Mouse (Mus musculus): ENCODE results near the gene Zfp704.

Zfp704 gene

DNA sequence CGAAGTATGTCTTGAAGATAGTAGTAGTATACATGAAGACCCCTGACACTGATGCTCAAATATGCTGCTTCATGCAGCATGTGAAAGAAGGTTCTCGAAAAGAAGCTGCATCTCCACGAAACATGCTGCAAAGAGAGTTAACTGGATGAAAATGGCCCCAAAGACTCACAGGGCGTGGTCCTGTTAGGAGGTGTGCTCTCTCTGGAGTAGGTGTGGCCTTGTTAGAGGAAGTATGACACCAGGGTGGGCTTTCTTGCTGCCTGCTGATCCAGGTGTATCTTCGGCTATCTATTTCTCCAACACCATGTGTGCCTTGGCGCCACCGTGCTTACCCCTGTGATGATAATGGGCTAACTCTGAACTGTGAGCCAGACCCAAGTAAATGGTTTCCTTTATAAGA, 90.9 kb downstream of the Zfp704 start:
- no peak for DNase-seq (ENCODE audit: low spot score in 2 of 2)

DNA sequence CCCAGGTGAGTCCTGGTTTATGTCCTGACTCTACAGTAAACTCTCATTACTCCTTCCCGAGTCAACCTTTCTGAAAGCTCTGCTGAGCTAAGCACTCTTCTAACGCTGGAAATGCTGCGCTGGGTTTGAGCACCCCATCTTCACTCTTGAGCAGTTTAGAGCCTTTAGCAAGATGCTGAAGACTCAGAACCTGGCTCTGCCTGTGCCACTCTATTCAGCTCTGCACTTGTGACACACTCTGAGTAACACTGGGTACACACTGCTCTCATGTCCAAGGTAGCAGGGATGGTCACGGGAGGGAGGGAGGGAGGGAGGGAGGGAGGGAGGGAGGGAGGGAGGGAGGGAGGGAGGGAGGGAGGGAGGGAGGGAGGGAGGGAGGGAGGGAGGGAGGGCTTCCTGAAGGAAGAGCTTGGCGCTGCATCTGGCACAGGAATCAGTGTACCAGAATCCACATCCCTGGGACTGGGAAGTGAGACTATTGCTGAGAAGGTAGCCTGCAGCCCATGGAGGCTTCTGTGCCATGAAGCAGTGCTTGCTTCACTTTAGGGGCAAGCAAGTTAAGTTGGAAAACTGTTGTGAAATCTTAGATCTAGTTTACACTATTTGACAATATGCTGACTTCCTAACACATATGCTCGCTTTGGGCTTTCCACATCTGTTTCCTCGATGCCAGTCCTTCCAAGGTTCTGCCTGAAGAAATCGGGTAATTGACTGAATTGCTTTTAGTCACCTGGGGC, 93.6 kb downstream of the Zfp704 start:
- no peak for DNase-seq (ENCODE audit: low spot score in 2 of 2)

DNA sequence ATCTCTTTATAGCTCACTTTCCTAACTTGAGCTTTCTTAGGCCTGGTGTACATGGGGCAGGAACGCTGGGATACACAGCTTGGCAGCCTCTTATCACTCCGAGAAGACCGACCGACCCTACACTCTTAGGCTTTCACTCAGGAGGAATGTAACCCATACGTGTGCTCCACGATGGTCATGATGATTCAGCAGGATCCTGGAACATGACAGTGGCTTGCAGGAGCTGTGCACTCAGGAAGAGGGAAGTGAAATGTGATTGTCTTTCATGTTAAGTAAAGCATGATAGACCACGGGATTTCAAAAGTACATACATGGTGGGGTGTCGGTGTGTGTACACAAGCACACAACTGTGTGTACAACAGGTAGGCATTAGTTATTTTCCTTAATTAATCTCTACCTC, 94.4 kb downstream of the Zfp704 start:
- no peak for DNase-seq (ENCODE audit: low spot score in 2 of 2)

DNA sequence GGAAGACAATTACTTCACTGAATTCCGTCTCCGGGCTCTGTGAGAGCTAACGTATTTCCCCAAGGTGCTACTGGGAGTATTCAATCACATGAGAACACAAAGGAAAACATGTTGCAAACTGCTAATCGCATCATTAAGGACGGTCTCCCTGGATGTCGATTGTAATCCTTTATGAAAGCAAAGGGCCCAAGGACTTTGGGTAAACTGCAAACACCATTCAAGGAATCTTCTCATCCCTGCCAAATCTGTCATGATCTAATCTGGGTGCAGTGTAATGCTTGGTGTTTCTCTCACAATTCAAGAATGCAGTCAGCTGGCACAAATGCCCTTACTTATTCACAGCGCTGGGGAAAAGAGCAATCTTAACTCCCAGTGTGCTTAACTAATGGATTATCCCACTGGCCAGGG, 96.2 kb downstream of the Zfp704 start:
- DNase-seq (ENCODE audit: low spot score in 2 of 2), result no peak

DNA sequence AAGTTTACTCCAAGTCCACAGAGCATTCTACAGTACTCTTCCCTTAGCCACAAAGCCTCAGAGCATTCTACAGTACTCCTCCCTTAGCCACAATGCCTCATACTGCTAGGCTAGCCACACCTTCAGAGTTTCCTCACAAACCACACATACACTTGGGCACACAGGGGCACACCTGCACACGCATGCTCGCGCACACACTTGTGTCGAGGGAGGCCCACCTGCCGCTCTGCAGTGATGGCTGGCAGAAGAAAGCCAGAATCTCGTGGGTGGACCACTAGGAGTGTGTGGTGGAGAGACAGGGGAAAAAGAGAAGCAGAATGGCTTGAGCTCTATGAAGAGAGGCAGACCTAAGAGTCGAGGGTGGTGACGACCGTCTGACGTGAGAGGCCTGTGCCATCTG, 97.7 kb downstream of the Zfp704 start:
- DNase-seq (ENCODE audit: low spot score in 2 of 2), result no peak

DNA sequence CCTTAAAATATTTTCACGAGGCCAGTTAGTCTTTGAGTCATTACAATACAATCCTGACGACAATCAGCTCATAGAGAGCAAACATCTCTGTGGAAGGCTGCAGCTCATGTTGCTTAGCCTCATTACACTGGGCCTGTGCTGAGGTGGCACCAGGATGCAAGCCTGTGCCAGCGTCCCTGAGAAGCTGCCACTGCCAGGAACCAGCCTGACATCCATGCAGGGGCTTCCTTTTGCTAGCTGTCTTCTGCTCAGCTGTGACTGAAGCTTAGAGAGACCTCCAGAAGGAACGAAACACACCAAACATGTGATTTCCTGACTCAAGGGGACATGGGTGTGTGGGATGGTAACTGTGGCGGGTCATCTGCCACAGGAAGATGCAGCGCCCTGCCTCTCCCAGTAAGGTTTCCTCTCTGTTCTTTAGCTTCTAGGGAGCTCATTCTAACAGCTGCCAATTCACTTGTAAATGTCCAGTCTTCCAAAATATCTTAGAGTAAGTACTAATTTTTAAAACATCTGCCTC, 104.1 kb downstream of the Zfp704 start:
- DNase-seq (ENCODE audit: low spot score in 2 of 2), result no peak

DNA sequence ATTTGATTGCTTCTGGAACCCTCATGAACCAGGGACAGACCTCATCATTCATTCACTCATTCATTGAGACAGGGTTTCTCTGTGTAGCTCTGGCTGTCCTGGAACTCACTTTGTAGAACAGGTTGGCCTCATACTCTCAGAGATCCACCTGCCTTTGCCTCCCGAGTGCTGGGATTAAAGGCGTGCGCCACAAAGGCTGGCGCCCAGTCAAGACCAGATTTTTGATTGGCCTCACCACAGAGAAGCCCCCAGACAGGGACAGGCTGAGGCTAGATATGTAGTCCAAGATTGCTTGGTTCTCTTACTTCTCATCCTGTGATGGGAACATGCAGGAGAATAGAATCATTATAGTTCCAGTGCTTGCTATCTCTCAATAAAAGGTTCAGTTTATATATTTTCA, 105.5 kb downstream of the Zfp704 start:
- no peak for DNase-seq (ENCODE audit: low spot score in 2 of 2)

DNA sequence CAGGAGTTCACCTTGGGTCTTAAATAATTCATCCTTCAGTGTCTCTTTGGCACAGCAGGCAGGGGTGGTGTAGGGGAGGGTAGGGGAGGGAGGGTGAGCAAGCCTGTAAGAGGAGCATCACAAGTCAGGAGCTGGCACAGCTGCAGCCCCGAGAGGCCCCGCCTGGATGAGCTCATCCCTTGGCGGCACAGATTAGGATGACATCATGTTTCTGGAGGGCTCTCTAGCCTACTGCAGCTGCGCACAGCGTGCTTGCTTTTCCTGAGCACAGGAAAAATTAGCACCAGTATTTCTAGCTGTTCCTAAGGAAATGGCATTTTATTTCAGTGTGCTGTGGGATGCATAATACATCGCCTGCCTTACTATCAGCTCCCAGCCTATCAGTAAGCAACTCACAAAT, 109.2 kb downstream of the Zfp704 start:
- peak; percentile 62 to 82 for DNase-seq (ENCODE audit: low spot score in 2 of 2)

DNA sequence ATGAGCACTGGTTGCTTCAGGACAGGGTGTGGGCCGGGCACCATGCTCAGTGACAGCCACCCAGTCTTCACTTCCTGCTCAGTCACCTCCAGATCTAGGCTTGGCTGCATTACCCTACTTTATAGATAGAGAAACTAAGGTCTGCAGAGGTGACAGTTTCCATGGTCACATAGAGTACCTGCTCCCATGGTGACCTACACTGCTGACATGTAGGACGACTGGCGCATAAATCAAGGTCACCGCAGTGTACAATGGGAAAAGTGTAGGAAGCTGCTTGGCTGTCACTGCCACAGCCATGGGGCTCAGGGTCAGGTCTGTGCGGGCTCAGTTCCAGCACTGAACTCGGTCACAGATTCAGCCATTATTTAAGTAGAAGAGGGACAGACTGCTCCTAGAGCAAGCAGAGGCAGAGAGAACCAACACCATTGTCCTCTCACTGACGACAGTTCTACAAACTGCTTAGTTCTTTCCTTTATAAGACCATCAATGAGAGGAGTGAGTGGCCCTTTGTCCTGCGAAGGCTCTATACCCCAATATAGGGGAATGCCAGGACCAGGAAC, 109.8 kb downstream of the Zfp704 start:
- peak in 1 of 2 experiments; percentile 22 for DNase-seq (ENCODE audit: low spot score in 2 of 2)

DNA sequence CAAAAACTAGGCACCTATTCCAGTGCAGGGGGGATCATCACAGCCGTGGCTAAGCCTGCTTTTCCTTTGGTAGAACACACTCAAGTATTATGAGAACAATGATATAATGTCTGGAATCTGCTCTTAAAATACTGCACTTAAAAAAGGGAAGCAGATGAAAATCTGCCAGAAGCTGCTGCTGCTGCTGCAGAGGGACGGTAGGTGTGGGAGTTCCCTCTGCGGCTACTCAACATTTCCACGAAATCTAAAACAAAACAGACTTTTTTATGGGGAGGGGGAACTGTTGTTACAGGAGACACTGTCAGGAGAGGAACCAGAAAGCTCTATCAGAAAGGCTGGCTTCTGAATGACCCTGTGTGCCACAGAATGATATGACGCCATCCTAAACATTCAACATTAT, 110.4 kb downstream of the Zfp704 start:
- DNase-seq (ENCODE audit: low spot score in 2 of 2), result no peak

DNA sequence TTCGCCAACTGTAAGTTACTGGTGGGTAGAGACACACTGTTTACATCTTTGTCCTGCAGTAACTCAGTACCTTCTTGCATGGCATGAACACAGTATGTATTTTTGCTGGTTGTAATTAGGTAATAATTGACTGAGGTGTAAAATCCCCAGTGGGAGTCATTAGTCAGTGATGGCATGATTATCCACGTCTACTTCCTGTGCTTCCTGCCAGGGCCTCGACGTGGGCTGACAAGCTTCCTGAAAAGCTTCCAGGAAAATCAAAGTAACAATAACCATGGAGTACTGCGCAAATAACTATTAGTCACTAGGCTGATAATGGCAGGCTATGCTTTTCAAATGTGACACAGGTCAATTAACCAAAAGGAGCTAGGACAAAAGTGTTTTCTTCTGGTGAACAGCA, 112.6 kb downstream of the Zfp704 start:
- no peak for DNase-seq (ENCODE audit: low spot score in 2 of 2)

DNA sequence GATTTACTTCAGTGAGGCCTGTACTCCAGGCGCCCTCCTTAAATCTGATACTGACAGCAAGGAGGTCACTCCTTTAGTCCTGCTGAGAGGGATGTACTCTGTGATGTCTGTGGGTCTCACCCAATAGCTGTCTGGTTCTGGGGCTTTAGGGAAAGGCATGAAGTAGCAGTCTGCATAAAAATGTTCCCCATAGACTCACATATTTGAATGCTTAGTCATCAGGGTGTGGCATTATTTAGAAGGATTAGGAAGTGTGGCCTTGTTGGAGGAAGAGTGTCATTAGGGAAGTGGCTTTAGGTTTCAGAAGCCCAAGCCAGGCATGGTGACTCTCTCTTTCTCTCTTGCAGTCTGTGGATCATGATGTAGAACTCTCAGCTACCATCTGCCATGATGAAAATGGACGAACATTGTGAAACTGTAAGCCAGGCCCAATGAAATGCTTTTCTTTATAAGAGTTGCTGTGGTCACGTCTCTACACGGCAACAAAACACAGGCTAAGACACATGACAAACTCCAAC, 118.1 kb downstream of the Zfp704 start:
- DNase-seq (ENCODE audit: low spot score in 2 of 2), result no peak

DNA sequence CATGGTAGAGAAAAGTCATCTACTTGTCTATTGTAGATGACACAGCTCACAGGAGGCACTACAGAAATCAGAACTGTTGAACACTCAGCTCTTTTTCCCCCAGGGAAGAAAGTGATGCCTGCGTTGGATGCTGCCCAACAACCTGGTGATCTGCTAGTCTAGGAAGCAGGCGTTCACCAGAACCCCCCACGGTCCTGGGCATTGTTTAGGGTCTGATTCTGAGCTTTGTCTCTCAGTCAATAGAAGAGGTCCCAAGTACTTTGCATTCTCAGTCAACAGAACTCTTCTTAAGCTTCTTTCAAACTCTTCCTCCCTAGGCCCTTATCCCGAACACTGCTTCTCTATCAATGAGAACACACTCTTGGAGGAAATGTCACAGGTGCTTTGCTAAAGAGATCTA, 122.2 kb downstream of the Zfp704 start:
- no peak for DNase-seq (ENCODE audit: low spot score in 2 of 2)

DNA sequence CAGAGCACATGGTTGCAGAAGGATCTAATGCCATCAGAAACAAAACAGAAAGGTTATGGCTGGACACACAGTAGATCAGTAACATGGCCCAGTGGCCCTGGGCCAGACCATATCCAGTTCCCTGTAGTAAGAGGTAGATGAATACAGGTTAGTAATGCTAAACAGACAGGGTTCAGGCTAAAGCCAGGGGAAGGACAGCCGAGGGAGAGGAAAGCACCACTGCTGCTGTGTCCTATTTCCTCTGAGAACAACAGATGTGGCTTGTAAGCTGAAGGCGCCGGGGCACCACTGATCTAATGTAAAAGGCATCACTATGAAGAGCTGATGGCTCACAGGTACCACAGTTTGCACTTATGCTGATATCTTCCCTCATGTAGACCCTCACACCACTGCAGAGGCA, 124.4 kb downstream of the Zfp704 start:
- no peak for DNase-seq (ENCODE audit: low spot score in 2 of 2)

DNA sequence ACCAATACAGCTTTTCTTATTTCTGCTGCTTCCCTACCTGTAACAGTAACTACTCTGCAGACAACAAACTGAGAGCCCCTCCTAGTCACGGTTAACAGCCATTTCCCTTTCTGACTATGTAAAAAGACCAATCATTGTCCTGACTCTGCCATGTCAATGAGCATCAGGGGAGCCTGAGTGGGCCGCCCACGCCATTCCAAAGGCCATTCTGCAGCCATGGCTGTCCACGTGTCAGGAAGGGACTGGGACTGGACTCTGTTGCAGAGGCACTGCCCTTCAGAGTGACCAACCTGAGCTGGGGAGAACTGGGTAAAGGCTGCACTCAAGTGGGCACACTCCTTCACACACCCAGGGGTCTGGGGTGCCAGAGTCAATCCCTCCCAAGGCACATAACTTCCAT, 127.9 kb downstream of the Zfp704 start:
- DNase-seq (ENCODE audit: low spot score in 2 of 2), result no peak

DNA sequence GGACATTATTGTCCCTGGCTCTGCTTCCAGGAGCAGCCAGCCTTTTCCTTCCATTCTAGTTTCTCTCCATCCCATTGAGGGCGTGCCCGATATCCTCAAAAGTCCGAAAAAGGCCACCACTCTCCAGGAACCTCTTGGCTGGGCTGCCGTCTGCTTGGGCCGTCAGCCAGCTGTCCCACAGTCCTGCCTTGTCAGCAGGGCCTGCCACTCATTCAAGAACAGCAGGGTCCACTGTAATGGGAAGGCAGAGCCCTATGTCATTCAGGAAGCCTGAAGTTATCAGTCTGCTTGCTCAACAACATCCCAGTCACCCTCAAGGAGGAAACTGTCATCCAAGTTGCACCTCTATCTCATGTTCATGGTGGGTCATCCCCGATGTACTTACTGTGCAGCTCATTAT, 128.5 kb downstream of the Zfp704 start:
- DNase-seq (ENCODE audit: low spot score in 2 of 2), result peak in 1 of 2 experiments; percentile 25

DNA sequence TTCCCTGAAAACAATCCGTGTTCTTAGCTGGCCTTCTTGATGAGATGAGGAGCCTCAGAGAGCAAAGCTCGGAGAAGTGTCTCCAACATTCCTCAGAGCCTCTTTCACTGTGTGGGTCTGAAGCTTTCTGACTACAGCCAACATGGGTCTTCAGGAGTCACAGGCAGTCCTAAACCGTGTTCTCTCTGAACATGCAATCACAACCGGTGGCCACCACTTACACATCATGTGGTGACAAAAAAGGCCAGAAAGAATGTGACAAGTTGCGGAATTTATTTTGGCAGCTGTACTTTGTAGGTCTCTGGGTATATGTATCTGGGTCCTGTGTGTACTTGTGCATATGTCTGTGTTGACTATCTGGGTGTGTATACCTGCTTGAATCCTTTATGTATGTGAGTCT, 128.9 kb downstream of the Zfp704 start:
- DNase-seq (ENCODE audit: low spot score in 2 of 2), result no peak

DNA sequence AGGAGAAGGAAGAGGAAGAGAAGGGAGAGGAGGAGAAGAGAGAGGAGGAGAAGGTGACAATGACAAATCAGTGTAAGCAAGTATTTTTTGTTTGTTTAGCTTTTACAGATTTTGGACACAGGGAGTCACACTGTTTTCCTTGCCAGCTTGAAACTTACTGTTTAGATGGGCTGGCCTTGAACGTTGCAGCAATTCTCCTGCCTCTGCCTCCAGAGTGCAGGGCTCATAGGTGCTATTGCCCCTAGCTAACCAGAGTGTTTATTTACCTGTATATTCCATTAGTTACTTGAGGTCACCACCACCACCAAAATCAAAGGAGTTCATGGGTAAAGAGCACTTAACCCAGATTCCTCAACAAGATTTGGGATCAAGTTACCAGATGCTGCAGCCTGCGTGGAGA, 132.5 kb downstream of the Zfp704 start:
- no peak for DNase-seq (ENCODE audit: low spot score in 2 of 2)

DNA sequence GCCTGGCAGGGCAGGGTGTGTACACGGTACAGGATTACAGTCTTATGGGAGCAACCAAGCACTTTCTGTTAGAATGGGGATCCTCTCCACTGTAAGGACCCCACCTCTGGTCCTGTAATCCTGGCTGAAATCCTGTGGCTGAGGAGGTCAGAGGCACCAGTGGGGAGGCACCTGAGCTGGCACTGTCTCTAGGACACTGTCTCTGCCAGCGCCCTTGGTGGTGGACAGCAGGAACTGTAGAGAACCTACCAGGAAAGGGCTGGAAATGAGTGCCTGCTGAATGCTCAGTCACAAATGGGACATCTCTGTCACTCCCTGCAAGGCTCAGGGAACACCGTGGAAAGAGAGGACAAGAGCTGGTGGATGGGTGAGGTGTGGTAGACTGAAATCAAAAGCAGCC, 133.5 kb downstream of the Zfp704 start:
- DNase-seq (ENCODE audit: low spot score in 2 of 2), result no peak

DNA sequence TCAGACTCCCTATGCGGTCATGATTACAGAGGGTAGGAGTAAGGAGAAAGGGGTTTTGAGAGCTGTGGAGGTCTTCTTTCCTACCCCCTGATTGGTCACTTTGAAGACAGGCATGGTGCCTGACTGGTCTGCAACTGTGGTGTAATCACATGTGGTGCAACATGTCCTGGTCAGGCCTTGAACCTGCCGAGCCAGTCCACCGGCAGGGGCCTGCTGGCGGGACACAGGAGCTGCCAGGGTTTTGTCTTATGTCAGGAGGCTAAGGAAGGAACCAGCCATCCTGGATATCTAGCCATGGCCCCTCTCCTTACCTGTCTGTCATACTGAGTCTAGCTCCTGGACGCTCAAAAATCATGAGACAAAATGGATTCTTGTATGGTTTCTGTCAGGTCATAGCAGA, 134.4 kb downstream of the Zfp704 start:
- no peak for DNase-seq (ENCODE audit: low spot score in 2 of 2)

DNA sequence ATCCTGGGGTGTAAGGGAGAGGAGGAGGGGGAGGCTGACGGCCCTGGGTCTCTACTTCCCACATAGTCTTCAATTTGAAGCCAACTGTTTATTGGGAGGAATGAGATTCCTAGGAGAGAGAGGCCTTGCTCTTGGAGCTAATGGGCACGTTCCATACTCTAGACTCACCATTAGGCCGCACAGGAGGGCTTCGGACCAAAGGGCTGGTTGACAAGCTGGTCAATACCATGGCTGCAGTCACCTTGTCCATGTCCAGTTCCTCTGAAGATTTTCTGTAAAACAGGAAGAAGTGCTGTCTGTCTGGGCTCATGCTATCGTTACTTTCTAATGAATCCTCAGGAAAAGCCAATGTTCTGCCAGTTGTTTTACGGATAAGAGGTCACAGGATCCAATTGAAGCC, 135.6 kb downstream of the Zfp704 start:
- DNase-seq (ENCODE audit: low spot score in 2 of 2), result no peak

DNA sequence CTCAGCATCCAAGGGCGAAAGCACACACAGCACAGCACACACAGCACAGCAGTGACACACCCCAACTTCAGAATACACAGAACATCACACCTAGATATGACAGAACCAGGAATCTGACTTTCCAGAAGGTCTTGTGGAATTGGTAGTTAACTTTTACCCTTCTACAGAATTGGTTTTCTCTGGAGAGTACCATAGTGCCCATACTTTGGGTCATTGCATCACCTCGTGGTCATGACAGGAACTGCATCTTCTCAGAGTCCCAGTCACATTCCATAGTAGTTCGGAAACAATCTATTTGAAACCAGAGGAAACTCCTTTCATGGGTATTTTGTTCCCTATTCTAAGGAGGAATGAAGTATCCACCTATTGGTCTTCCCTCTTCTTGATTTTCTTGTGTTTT, 143.6 kb downstream of the Zfp704 start:
- DNase-seq (ENCODE audit: low spot score in 2 of 2), result peak in 1 of 2 experiments; percentile 66

DNA sequence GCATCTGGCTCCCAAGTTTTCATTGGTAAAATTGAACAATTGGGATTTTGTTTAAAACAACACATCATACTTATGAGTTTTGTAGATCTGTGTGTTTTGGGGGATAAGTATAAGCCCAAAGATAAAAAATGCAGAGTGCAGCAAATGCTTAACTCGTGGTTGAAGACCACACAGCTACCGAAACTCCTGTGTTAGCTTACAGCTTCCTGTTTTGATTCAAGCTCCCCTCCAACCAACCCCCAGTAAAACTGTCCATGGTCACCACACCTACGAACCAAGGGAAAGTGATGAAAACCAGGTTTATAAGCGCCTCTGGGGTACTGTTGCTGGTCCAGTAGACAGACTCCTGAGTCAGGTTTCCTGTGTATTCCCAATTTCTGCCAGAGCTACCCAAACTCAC, 144.2 kb downstream of the Zfp704 start:
- DNase-seq (ENCODE audit: low spot score in 2 of 2), result no peak

Data from cerebellum, postnatal 4 days (tissue).